Mouse (Mus musculus): ENCODE measurements at regions not wholly inside any gene's neighbourhood (a gene's known extent, or its start where the extent isn't known, plus 50 kb on each side); places are given as distances from the start of the nearest gene placed in this dataset.

- Histone ChIP-seq H3K27ac (ENCODE audit: insufficient read depth, low read depth) (peak overlapping the region; percentile 97), H3K36me3 (replicated peaks in 1 of 2; ENCODE audit: control insufficient read depth in 1 of 2, insufficient read depth in 1 of 2, low read length in 1 of 2) (no peaks in the 10 kb centered on the region), H3K4me2 (ENCODE audit: insufficient read depth, low read depth, poor library complexity, severe bottlenecking) (no peak overlapping the region), H3K79me2 (replicated peaks; ENCODE audit: control insufficient read depth, extremely low read depth, insufficient read depth, poor library complexity, severe bottlenecking) (no peaks in the 10 kb centered on the region), H3K9me3 (replicated peaks; ENCODE audit: low read length) (peaks cover 12% of the 10 kb centered on the region), H3K4me1 (ENCODE audit: control insufficient read depth in 1 of 2, insufficient read depth in 2 of 2) (peaks cover 32 to 85% of the 10 kb centered on the region in 2 experiments), H3K27me3 (replicated peaks) (no peaks in the 10 kb centered on the region), H3K9ac (ENCODE audit: insufficient read depth, low read depth) (no peak overlapping the region; the same call in 1 of the 2 replicates), H3K4me3 (replicated peaks in 1 of 3; ENCODE audit: low read depth in 2 of 3, low read length in 2 of 3, poor library complexity in 1 of 3) (no peak overlapping the region)
- in situ Hi-C loops (cut with MboI; ENCODE audit: low pct_ligation_motif_present, low pct_unique_long_range_greater_than_20kb, low sequenced_read_pairs): no loop called here
- dilution Hi-C loops (cut with MboI; ENCODE audit: extremely low pct_ligation_motif_present, extremely low pct_unique_long_range_greater_than_20kb, low sequenced_read_pairs): no loop called here
- no peak for DNase-seq (ENCODE audit: extremely low read depth)
- 0 out of 2 replicates have a peak, but pooled peaks have one; percentile 10 for TF ChIP-seq CHD1 (IDR thresholded peaks at IDR 0.05; ENCODE audit: low read depth, low read length)
- no peak for TF ChIP-seq SIN3A (IDR thresholded peaks at IDR 0.05; ENCODE audit: low read length)
- 0 out of 2 replicates have a peak, but pooled peaks have one; percentile 36 for TF ChIP-seq MAFK (IDR thresholded peaks at IDR 0.05; ENCODE audit: insufficient replicate concordance, low read length)
- peak; percentile 63; the same call in 1 of the 2 replicates for TF ChIP-seq IRF4 (IDR thresholded peaks at IDR 0.05; ENCODE audit: low read depth, low read length)
- TF ChIP-seq POLR2A (IDR thresholded peaks at IDR 0.05; ENCODE audit: low read depth, low read length): peak; percentile 24; the same call in 1 of the 2 replicates
- peak; percentile 60; the same call in 1 of the 2 replicates for TF ChIP-seq ZMIZ1 (IDR thresholded peaks at IDR 0.05; ENCODE audit: low read depth, low read length)
- 0 out of 2 replicates have a peak, but pooled peaks have one; percentile 4 for TF ChIP-seq EP300 (IDR thresholded peaks at IDR 0.05; ENCODE audit: low read length)
- TF ChIP-seq RCOR1 (conservative IDR thresholded peaks at IDR 0.05; ENCODE audit: low read depth, low read length): no peak
- 0 out of 2 replicates have a peak, but pooled peaks have one; percentile 4 for TF ChIP-seq TCF12 (IDR thresholded peaks at IDR 0.05; ENCODE audit: low read depth, low read length)
- TF ChIP-seq JUND (conservative IDR thresholded peaks at IDR 0.05; ENCODE audit: low read depth, low read length): no peak
- TF ChIP-seq TBP (conservative IDR thresholded peaks at IDR 0.05; ENCODE audit: low read depth, low read length): 0 out of 2 replicates have a peak, but pooled peaks have one; percentile 37
Observed at GRCm38 (mm10) chr11:19342803-19343202, 324.0 kb upstream of the Meis1 start.

- DNase-seq (ENCODE audit: extremely low read depth): peak; percentile 98
- dilution Hi-C loops (cut with MboI; ENCODE audit: extremely low pct_ligation_motif_present, extremely low pct_unique_long_range_greater_than_20kb, low sequenced_read_pairs): no loop called here
- no peaks in the 10 kb centered on the region for H3K79me2 ChIP-seq (replicated peaks; ENCODE audit: control insufficient read depth, extremely low read depth, insufficient read depth, poor library complexity, severe bottlenecking)
- no peaks in the 10 kb centered on the region for H3K27me3 ChIP-seq (replicated peaks)
- in situ Hi-C loops (cut with MboI; ENCODE audit: low pct_ligation_motif_present, low pct_unique_long_range_greater_than_20kb, low sequenced_read_pairs): no loop called here
- H3K4me1 ChIP-seq (ENCODE audit: control insufficient read depth in 1 of 2, insufficient read depth in 2 of 2): peaks cover 24 to 74% of the 10 kb centered on the region in 2 experiments
- no peaks in the 10 kb centered on the region for H3K9me3 ChIP-seq (replicated peaks; ENCODE audit: low read length)
- peak overlapping the region; percentile 73 for H3K9ac ChIP-seq (ENCODE audit: insufficient read depth, low read depth)
- H3K27ac ChIP-seq (ENCODE audit: insufficient read depth, low read depth): peak overlapping the region; percentile 91
- peak overlapping the region in 2 of 3 experiments; percentile 7 to 16 for H3K4me3 ChIP-seq (replicated peaks in 1 of 3; ENCODE audit: low read depth in 2 of 3, low read length in 2 of 3, poor library complexity in 1 of 3)
- peak overlapping the region; percentile 73 for H3K4me2 ChIP-seq (ENCODE audit: insufficient read depth, low read depth, poor library complexity, severe bottlenecking)
- H3K36me3 ChIP-seq (replicated peaks in 1 of 2; ENCODE audit: control insufficient read depth in 1 of 2, insufficient read depth in 1 of 2, low read length in 1 of 2): no peaks in the 10 kb centered on the region
- TF ChIP-seq JUN (IDR thresholded peaks at IDR 0.05; ENCODE audit: insufficient read depth, low read depth, low read length): peak; percentile 84
- TF ChIP-seq MEF2A (IDR thresholded peaks at IDR 0.05; ENCODE audit: borderline replicate concordance, low read depth, low read length): peak; percentile 93
- no peak for TF ChIP-seq HCFC1 (IDR thresholded peaks at IDR 0.05; ENCODE audit: low read depth, low read length)
- peak; percentile 98 for TF ChIP-seq EP300 (IDR thresholded peaks at IDR 0.05; ENCODE audit: low read length)
- no peak for TF ChIP-seq NRF1 (IDR thresholded peaks at IDR 0.05; ENCODE audit: low read depth, low read length)
- peak; percentile 74; the same call in 1 of the 2 replicates for TF ChIP-seq MAFK (IDR thresholded peaks at IDR 0.05; ENCODE audit: insufficient replicate concordance, low read length)
- TF ChIP-seq PAX5 (IDR thresholded peaks at IDR 0.05; ENCODE audit: low read length): no peak
- peak; percentile 84 for TF ChIP-seq JUND (conservative IDR thresholded peaks at IDR 0.05; ENCODE audit: low read depth, low read length)
- TF ChIP-seq RCOR1 (conservative IDR thresholded peaks at IDR 0.05; ENCODE audit: low read depth, low read length): 0 out of 2 replicates have a peak, but pooled peaks have one; percentile 52
- TF ChIP-seq MXI1 (IDR thresholded peaks at IDR 0.05; ENCODE audit: low read depth, low read length): no peak; the same call in 1 of the 2 replicates
- peak; percentile 25 for TF ChIP-seq SMC3 (IDR thresholded peaks at IDR 0.05; ENCODE audit: low read depth, low read length)
- no peak for TF ChIP-seq CHD1 (IDR thresholded peaks at IDR 0.05; ENCODE audit: low read depth, low read length)
- TF ChIP-seq ETS1 (conservative IDR thresholded peaks at IDR 0.05; ENCODE audit: low read depth, low read length): peak; percentile 98
- TF ChIP-seq POLR2A (IDR thresholded peaks at IDR 0.05; ENCODE audit: low read depth, low read length): peak; percentile 64
- TF ChIP-seq ZNF384 (IDR thresholded peaks at IDR 0.05; ENCODE audit: low read depth, low read length): peak; percentile 48
- TF ChIP-seq TCF12 (IDR thresholded peaks at IDR 0.05; ENCODE audit: low read depth, low read length): peak; percentile 100
- peak; percentile 88 for TF ChIP-seq TBP (conservative IDR thresholded peaks at IDR 0.05; ENCODE audit: low read depth, low read length)
- no peak for TF ChIP-seq USF1 (IDR thresholded peaks at IDR 0.05; ENCODE audit: low read depth, low read length)
- no peak for TF ChIP-seq POLR2AphosphoS2 (IDR thresholded peaks at IDR 0.05; ENCODE audit: low read depth, low read length)
- no peak for TF ChIP-seq USF2 (conservative IDR thresholded peaks at IDR 0.05; ENCODE audit: low read depth, low read length)
- TF ChIP-seq ELF1 (IDR thresholded peaks at IDR 0.05; ENCODE audit: low read depth, low read length): 0 out of 2 replicates have a peak, but pooled peaks have one; percentile 34
- peak; percentile 70 for TF ChIP-seq MAX (IDR thresholded peaks at IDR 0.05; ENCODE audit: low read length)
- TF ChIP-seq GABPA (IDR thresholded peaks at IDR 0.05; ENCODE audit: insufficient replicate concordance, low read depth, low read length): no peak
- peak; percentile 88 for TF ChIP-seq BHLHE40 (IDR thresholded peaks at IDR 0.05; ENCODE audit: low read depth, low read length)
- peak; percentile 60; the same call in 1 of the 2 replicates for TF ChIP-seq MYC (IDR thresholded peaks at IDR 0.05; ENCODE audit: low read depth, low read length)
- no peak; the same call in 1 of the 2 replicates for TF ChIP-seq CHD2 (IDR thresholded peaks at IDR 0.05; ENCODE audit: low read length)
- peak; percentile 92 for TF ChIP-seq IRF4 (IDR thresholded peaks at IDR 0.05; ENCODE audit: low read depth, low read length)
- peak; percentile 60; the same call in 1 of the 2 replicates for TF ChIP-seq SIN3A (IDR thresholded peaks at IDR 0.05; ENCODE audit: low read length)
Observed at GRCm38 (mm10) chr11:19346276-19346826, 327.6 kb upstream of the Meis1 start.
